Mouse (Mus musculus): ENCODE measurements around the gene Dvl1. TPM values are rescaled to one million over a fixed set of nuclear protein-coding genes. Genes with fewer than 3 reads are reported as not detected.
A peak's percentile ranks its signal among the peaks of the same experiment; 100 is the strongest.

The Dvl1 gene
- total and polyA plus RNA-seq, 2 experiments from 2014 or later, result 17.5 to 141 TPM

DNA sequence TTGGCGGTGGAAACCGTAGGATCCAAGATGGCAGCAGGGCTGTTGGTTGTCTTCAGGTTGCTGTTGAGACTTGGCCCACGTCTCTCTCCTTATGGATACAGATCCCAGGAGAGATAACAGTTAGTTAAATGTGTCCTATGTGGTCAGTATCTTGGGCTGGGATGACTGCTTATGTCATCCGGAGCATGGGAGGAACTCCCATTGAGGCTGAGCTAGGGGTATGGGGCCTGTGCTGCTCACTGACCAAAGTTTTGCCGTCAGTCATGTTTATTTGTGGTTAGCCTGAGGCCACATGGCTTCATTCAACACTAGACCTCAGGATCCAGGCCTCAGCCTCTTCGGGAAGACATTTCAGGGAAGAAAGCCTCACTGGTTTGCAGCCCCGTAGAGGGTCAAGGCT lies 24.2 kb downstream of the Dvl1 start:
- Histone ChIP-seq H3K9ac (replicated peaks; ENCODE audit: low read length, poor library complexity, severe bottlenecking) (no peak overlapping the region), H3K4me3 (ENCODE audit: low read depth, low read length) (no peak overlapping the region), H3K27me3 (ENCODE audit: insufficient read depth, low read length) (no peaks in the 10 kb centered on the region), H3K36me3 (ENCODE audit: insufficient read depth, low read length) (peaks cover 33% of the 10 kb centered on the region), H3K4me1 (ENCODE audit: insufficient read depth, low read length) (peaks cover 6% of the 10 kb centered on the region; the same call in 1 of the 2 replicates), H3K9me3 (ENCODE audit: low read length) (no peaks in the 10 kb centered on the region), H3K27ac (ENCODE audit: low read depth, low read length) (no peak overlapping the region), H3K4me2 (ENCODE audit: low read depth, low read length, poor library complexity, severe bottlenecking) (no peak overlapping the region)
- WGBS, result 96% methylated on average over 7 of the region's 7 CpGs
- ATAC-seq (ENCODE audit: low FRiP score) (no peak), DNase-seq (ENCODE audit: low spot score) (no peak)
- TF ChIP-seq CTCF (IDR thresholded peaks at IDR 0.05), result no peak

DNA sequence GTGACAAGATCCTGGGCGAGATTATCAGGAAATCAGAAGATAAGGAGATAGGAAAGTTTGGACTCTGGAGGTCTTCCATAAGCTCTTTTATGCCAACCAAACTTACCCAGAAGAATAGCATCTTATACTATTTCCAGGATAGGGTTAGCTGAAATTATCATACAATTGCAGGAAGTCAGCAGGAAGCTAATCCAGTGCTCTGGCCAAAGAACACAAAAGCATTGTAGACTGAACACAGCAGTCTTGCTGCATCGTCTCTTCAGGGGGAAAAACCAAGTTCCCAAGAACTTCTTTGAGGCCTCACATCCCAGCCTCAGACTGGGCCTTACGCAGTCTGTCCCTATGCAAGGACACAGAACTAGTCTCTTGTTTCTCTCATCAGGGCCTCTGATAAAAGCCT lies 36.4 kb downstream of the Dvl1 start:
- no peak overlapping the region for H3K27ac ChIP-seq (ENCODE audit: low read depth, low read length)
- peaks cover 36% of the 10 kb centered on the region for H3K36me3 ChIP-seq (ENCODE audit: insufficient read depth, low read length)
- WGBS, result 89% methylated on average over 3 of the region's 3 CpGs
- H3K27me3 ChIP-seq (ENCODE audit: insufficient read depth, low read length), result no peaks in the 10 kb centered on the region
- H3K9me3 ChIP-seq (ENCODE audit: low read length), result no peaks in the 10 kb centered on the region
- no peak overlapping the region for H3K4me3 ChIP-seq (ENCODE audit: low read depth, low read length)
- no peak overlapping the region for H3K4me2 ChIP-seq (ENCODE audit: low read depth, low read length, poor library complexity, severe bottlenecking)
- TF ChIP-seq CTCF (IDR thresholded peaks at IDR 0.05), result no peak
- H3K9ac ChIP-seq (replicated peaks; ENCODE audit: low read length, poor library complexity, severe bottlenecking), result no peak overlapping the region
- DNase-seq (ENCODE audit: low spot score) (no peak), ATAC-seq (ENCODE audit: low FRiP score) (no peak)
- no peaks in the 10 kb centered on the region for H3K4me1 ChIP-seq (ENCODE audit: insufficient read depth, low read length)

DNA sequence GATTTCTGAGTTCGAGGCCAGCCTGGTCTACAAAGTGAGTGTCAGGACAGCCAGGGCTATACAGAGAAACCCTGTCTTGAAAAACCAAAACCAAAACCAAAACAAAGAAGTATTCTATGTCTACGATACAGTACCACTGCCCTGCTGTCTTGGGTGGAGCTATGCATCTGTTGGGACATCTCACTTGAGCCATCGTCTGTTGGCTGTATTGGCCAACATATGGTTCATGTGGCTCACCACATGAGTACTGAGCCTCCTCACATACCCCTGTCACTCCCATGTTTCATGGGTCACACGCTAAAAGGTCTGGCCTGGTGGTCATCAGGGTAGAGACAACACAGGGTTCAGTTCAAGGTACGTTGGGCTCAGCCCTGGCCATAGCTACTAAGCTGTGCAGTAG lies 39.1 kb downstream of the Dvl1 start:
- TF ChIP-seq CTCF (IDR thresholded peaks at IDR 0.05), result no peak
- Histone ChIP-seq H3K9ac (replicated peaks; ENCODE audit: low read length, poor library complexity, severe bottlenecking) (no peak overlapping the region), H3K4me2 (ENCODE audit: low read depth, low read length, poor library complexity, severe bottlenecking) (no peak overlapping the region), H3K9me3 (ENCODE audit: low read length) (no peaks in the 10 kb centered on the region), H3K27ac (ENCODE audit: low read depth, low read length) (no peak overlapping the region), H3K4me3 (ENCODE audit: low read depth, low read length) (no peak overlapping the region), H3K4me1 (ENCODE audit: insufficient read depth, low read length) (peaks cover 6% of the 10 kb centered on the region; the same call in 1 of the 2 replicates), H3K27me3 (ENCODE audit: insufficient read depth, low read length) (no peaks in the 10 kb centered on the region), H3K36me3 (ENCODE audit: insufficient read depth, low read length) (peaks cover 46% of the 10 kb centered on the region)
- no peak for ATAC-seq (ENCODE audit: low FRiP score)
- DNase-seq (ENCODE audit: low spot score), result no peak
- 91% methylated on average over 5 of the region's 5 CpGs for WGBS

DNA sequence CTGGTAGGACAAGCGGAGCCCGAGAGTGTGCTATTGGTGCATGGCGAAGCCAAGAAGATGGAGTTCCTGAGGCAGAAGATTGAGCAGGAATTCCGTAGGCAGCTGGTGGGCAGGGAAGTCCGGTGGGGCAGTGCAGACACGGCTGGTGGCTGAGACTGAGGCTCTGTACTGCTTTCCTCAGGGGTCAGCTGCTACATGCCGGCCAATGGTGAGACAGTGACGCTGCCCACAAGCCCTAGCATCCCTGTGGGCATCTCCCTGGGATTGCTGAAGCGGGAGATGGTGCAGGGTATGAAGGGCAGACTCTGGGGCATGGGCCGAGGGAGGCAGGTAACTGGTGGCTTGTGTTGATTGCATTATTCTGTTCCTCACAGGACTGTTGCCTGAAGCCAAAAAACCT lies 40.5 kb downstream of the Dvl1 start:
- 90% methylated on average over 10 of the region's 10 CpGs for WGBS

DNA sequence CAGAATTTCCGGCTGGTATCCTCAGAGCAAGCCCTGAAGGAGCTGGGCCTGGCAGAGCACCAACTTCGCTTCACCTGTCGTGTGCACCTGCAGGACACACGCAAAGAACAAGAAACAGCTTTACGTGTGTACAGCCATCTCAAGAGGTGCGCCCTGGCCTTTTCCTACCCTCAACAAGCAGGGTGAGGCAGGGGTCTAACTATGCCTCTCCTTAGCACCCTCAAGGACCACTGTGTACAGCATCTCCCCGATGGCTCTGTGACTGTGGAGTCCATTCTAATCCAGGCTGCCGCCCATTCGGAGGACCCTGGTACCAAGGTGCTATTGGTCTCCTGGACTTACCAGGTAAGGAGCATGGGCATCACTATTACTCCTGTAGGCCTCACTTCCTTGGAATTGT lies 41.0 kb downstream of the Dvl1 start:
- Histone ChIP-seq H3K9me3 (ENCODE audit: low read length) (no peaks in the 10 kb centered on the region), H3K9ac (replicated peaks; ENCODE audit: low read length, poor library complexity, severe bottlenecking) (0 out of 2 replicates have a peak overlapping the region, but pooled peaks have one; percentile 8), H3K4me2 (ENCODE audit: low read depth, low read length, poor library complexity, severe bottlenecking) (no peak overlapping the region), H3K36me3 (ENCODE audit: insufficient read depth, low read length) (peaks cover 46% of the 10 kb centered on the region), H3K27ac (ENCODE audit: low read depth, low read length) (no peak overlapping the region), H3K4me3 (ENCODE audit: low read depth, low read length) (no peak overlapping the region), H3K27me3 (ENCODE audit: insufficient read depth, low read length) (no peaks in the 10 kb centered on the region), H3K4me1 (ENCODE audit: insufficient read depth, low read length) (peaks cover 6% of the 10 kb centered on the region; the same call in 1 of the 2 replicates)
- WGBS, result 95% methylated on average over 9 of the region's 9 CpGs
- DNase-seq (ENCODE audit: low spot score), result no peak
- no peak for ATAC-seq (ENCODE audit: low FRiP score)
- no peak for TF ChIP-seq CTCF (IDR thresholded peaks at IDR 0.05)

More for the DNA sequence above, 40.5 kb downstream of the Dvl1 start:
- Histone ChIP-seq H3K27ac (ENCODE audit: low read depth, low read length) (no peak overlapping the region), H3K4me3 (ENCODE audit: low read depth, low read length) (no peak overlapping the region), H3K9me3 (ENCODE audit: low read length) (no peaks in the 10 kb centered on the region), H3K36me3 (ENCODE audit: insufficient read depth, low read length) (peaks cover 46% of the 10 kb centered on the region), H3K4me1 (ENCODE audit: insufficient read depth, low read length) (peaks cover 6% of the 10 kb centered on the region; the same call in 1 of the 2 replicates), H3K9ac (replicated peaks; ENCODE audit: low read length, poor library complexity, severe bottlenecking) (no peak overlapping the region), H3K27me3 (ENCODE audit: insufficient read depth, low read length) (no peaks in the 10 kb centered on the region), H3K4me2 (ENCODE audit: low read depth, low read length, poor library complexity, severe bottlenecking) (no peak overlapping the region)
- TF ChIP-seq CTCF (IDR thresholded peaks at IDR 0.05), result no peak
- DNase-seq (ENCODE audit: low spot score) (no peak), ATAC-seq (ENCODE audit: low FRiP score) (no peak)

DNA sequence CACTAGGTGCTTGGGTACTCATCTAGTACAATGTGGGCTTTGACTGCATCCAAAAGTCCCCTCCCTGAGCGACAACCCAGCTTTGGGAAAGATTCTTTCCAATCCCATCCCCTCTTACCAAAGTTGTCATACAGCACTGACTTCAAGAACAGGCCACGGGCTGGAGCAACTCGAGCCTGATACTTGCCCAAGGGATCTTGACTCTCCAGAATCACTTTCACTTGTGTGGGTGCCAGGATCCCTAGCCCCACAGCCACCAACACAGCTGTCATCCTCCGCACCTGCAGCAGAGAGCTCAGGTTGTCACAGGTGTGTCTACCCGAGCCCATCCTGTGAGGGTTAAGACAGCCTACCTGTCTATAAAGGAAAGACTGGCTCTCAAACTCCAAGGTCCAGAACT lies 42.1 kb downstream of the Dvl1 start:
- peaks cover 44% of the 10 kb centered on the region for H3K36me3 ChIP-seq (ENCODE audit: insufficient read depth, low read length)
- 0 out of 2 replicates have a peak overlapping the region, but pooled peaks have one; percentile 3 for H3K9ac ChIP-seq (replicated peaks; ENCODE audit: low read length, poor library complexity, severe bottlenecking)
- TF ChIP-seq CTCF (IDR thresholded peaks at IDR 0.05), result no peak
- peaks cover 15% of the 10 kb centered on the region for H3K4me1 ChIP-seq (ENCODE audit: insufficient read depth, low read length)
- no peak overlapping the region for H3K4me2 ChIP-seq (ENCODE audit: low read depth, low read length, poor library complexity, severe bottlenecking)
- no peak overlapping the region for H3K27ac ChIP-seq (ENCODE audit: low read depth, low read length)
- no peak overlapping the region for H3K4me3 ChIP-seq (ENCODE audit: low read depth, low read length)
- H3K27me3 ChIP-seq (ENCODE audit: insufficient read depth, low read length), result no peaks in the 10 kb centered on the region
- DNase-seq (ENCODE audit: low spot score) (no peak), ATAC-seq (ENCODE audit: low FRiP score) (no peak)
- no peaks in the 10 kb centered on the region for H3K9me3 ChIP-seq (ENCODE audit: low read length)
- 90% methylated on average over 5 of the region's 5 CpGs for WGBS
